Mouse (Mus musculus): ENCODE measurements at regions not wholly inside any gene's neighbourhood (a gene's known extent, or its start where the extent isn't known, plus 50 kb on each side); places are given as distances from the start of the nearest gene placed in this dataset.
A peak's percentile ranks its signal among the peaks of the same experiment; 100 is the strongest.

MicroRNAs encoded in the stretch of these regions (microRNA counts, 519-probe panel; counts per million panel counts)
- 1,277 counts per million, percentile 9 among the panel's probes with 10 or more counts for microRNA mmu-miR-184

Small RNA genes in the stretch of these regions (microRNA-seq; reads per million reads assigned to microRNA genes)
- 3.8 reads per million, percentile 15 among the genes with 10 or more reads in this experiment for gene Mir184
